Mouse (Mus musculus): ENCODE data around the gene Nr2f1.
A peak's percentile ranks its signal among the peaks of the same experiment; 100 is the strongest.
"Not testable (repeated sequence)": the region's sequence is repeated elsewhere in the genome, so short reads cannot be mapped to it uniquely, and the experiment has no call there.

The Nr2f1 gene

GRCm38 (mm10) chr13:78199642-78200160, at the start of gene Nr2f1:
Nr2f1 (minus strand) TSS chr13:78199757.
- no peak for DNase-seq (ENCODE audit: low read depth, low spot score)

- DNase-seq (ENCODE audit: low read depth, low spot score) = no peak
These were observed 22.1 kb upstream of the Nr2f1 start for GRCm38 (mm10) chr13:78221680-78222079.

GRCm38 (mm10) chr13:78220238-78220637, 20.7 kb upstream of the Nr2f1 start:
- DNase-seq (ENCODE audit: low read depth, low spot score) = not testable (repeated sequence)

GRCm38 (mm10) chr13:78215223-78215622, 15.7 kb upstream of the Nr2f1 start:
- DNase-seq (ENCODE audit: low read depth, low spot score) = no peak

- no peak for DNase-seq (ENCODE audit: low read depth, low spot score)
These were observed 13.6 kb upstream of the Nr2f1 start for GRCm38 (mm10) chr13:78213155-78213554.

GRCm38 (mm10) chr13:78212111-78212510, 12.6 kb upstream of the Nr2f1 start:
- no peak for DNase-seq (ENCODE audit: low read depth, low spot score)

GRCm38 (mm10) chr13:78211231-78212010, 11.9 kb upstream of the Nr2f1 start:
- no peak for DNase-seq (ENCODE audit: low read depth, low spot score)

GRCm38 (mm10) chr13:78210748-78211089, 11.2 kb upstream of the Nr2f1 start:
- DNase-seq (ENCODE audit: low read depth, low spot score) = no peak

GRCm38 (mm10) chr13:78210029-78210747, 10.6 kb upstream of the Nr2f1 start:
- no peak for DNase-seq (ENCODE audit: low read depth, low spot score)

- no peak for DNase-seq (ENCODE audit: low read depth, low spot score)
These were observed 10.1 kb upstream of the Nr2f1 start for GRCm38 (mm10) chr13:78209611-78210028.

GRCm38 (mm10) chr13:78208689-78209410, 9.3 kb upstream of the Nr2f1 start:
- no peak for DNase-seq (ENCODE audit: low read depth, low spot score)

GRCm38 (mm10) chr13:78207796-78208645, 8.5 kb upstream of the Nr2f1 start:
- DNase-seq (ENCODE audit: low read depth, low spot score) = no peak

- no peak for DNase-seq (ENCODE audit: low read depth, low spot score)
These were observed 7.4 kb upstream of the Nr2f1 start for GRCm38 (mm10) chr13:78206891-78207430.

GRCm38 (mm10) chr13:78205426-78205825, 5.9 kb upstream of the Nr2f1 start:
- DNase-seq (ENCODE audit: low read depth, low spot score) = no peak

GRCm38 (mm10) chr13:78203348-78204061, 3.9 kb upstream of the Nr2f1 start:
- DNase-seq (ENCODE audit: low read depth, low spot score) = no peak

- DNase-seq (ENCODE audit: low read depth, low spot score) = no peak
These were observed 3.2 kb upstream of the Nr2f1 start for GRCm38 (mm10) chr13:78202574-78203347.

- no peak for DNase-seq (ENCODE audit: low read depth, low spot score)
These were observed 2.5 kb upstream of the Nr2f1 start for GRCm38 (mm10) chr13:78201871-78202565.

GRCm38 (mm10) chr13:78200991-78201870, 1.7 kb upstream of the Nr2f1 start:
- DNase-seq (ENCODE audit: low read depth, low spot score) = peak; percentile 92
